Mouse (Mus musculus) liver (tissue): Measurements from ENCODE around the gene Plvap.

Experiments used
- DNase-seq: peaks from one replicate; pipeline ENCODE4 v3.0.0-alpha.2; 2020; ENCODE audit warnings: mixed read lengths

The Plvap gene

DNA sequence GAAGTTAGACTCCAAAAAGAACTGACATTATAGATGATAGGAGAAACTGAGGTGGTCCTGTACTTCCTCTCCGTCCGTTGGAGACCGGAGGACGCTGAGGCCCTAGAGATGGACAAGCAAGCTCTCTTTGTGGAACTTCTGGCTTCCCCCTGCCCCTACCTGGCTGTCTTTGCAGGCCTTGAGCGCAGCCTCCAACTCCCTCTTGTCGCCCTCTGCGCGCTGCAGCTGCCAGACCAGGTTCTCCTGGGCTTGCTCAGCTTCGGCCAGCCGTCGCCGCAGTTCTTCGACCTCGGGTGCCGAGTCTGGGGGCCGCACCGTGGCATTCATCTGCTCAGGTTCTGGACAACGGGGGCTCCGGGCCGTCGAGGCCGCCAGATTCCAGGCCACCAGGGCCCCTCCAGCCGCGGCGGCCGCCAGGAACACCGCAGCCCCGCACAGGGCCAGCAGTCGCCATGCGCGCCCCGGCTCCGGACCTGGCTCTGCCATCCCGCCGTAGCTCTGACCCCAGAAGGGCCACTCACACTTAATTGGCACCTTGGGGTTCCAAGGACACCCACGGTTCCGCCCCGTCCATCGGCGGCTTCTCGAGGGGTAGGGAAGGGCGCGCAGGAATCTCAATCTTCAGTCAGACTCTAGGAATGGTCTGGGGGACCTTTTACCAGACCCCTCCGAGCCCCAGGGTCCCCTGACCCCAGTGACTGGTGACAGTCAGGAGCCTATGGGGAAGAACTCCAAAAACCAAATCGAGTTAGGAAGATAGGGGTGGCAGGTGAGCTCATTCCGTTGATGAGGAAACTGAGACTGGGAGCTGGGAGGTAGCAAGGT lies 13.9 kb upstream of the Plvap start, which contains the start of gene Ccdc194:
Ccdc194 (minus strand) TSS at position 486 of the 825 bp plus-strand sequence.
- DNase-seq: no peak

DNA sequence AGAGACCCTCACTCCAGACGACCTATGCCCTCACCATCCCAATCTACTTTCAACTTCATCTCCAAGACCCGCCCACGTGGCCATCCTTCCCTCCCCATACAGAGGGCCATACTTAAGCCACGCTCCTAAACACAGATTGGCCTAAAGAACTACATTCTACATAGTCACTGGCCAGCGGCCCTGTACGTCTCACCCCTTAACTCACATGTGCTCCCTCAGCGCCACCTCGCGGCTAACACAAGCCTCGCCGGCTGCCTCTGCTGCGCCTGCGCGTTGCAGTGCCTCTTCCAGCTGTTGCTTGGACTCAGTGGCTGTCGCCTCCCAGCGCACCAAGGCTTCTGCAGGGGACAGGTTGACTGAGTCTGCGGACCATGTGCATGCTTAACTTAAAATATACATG lies 10.1 kb upstream of the Plvap start:
- DNase-seq: peak; percentile 91

DNA sequence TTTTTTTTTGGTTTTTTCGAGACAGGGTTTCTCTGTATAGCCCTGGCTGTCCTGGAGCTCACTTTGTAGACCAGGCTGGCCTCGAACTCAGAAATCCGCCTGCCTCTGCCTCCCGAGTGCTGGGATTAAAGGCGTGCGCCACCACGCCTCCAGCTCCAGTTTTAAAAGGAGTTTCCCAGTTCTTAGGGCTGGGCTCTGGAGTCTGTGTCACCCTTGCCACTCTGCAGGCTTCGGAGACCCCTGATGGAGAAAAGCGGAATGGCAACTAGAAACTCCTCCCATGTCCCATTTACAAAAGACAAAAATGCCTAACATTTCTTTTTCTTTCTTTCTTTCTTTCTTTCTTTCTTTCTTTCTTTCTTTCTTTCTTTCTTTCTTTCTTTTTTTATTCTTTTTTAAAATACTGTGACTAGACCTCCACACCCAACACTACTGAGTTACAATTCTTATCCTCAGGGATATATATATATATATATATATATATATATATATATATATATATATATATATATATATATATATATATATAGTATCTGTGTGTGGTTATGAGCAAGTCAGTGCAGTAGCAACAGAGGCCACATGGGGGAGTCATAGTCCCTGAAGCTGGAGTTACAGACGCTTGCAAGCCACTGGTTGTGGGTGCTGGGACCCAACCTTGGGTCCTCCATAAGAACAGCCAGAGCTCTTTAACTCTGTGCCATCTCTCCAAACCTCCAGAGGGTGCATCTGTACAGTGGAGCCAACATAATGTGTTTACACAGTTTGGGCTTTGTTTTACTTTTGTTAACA lies 7.7 kb upstream of the Plvap start:
- peak; percentile 66 for DNase-seq

DNA sequence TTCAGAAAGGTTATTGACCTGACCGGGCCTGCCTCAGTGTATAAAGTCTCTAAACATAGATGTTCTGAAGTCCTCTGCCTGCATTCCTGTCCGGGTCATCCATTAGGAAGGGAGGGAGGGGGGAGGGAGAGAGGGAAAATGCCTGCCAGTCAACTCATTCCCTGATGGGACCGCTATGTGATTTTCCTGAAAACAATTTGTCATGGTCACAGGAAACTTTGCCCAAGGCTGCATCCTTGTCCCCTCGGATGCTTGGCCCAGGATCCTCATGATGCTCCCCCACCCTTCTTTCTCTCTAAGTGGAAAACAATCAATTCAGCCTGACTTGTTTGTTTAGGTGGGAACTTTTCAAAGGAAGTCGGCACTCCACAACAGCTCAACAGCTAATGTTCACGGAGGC lies 5.2 kb upstream of the Plvap start:
- no peak for DNase-seq

DNA sequence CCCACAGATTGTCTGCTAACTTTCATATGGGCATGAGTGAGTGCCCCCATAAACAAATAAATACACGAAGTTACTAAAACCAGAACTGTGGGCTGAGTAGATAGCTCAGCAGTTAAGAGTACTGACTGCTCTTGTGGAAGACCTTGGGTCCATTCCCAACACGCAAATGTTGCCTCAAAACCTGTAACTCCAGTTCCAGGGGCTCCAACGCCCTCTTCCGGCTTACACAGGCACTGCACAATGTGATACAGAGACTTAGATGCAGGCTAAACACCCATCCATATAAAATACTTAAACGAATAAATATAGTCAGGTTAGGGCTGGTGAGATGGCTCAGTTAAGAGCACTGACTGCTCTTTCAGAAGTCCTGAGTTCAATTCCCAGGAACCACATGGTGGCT lies 3.5 kb upstream of the Plvap start:
- DNase-seq: no peak

DNA sequence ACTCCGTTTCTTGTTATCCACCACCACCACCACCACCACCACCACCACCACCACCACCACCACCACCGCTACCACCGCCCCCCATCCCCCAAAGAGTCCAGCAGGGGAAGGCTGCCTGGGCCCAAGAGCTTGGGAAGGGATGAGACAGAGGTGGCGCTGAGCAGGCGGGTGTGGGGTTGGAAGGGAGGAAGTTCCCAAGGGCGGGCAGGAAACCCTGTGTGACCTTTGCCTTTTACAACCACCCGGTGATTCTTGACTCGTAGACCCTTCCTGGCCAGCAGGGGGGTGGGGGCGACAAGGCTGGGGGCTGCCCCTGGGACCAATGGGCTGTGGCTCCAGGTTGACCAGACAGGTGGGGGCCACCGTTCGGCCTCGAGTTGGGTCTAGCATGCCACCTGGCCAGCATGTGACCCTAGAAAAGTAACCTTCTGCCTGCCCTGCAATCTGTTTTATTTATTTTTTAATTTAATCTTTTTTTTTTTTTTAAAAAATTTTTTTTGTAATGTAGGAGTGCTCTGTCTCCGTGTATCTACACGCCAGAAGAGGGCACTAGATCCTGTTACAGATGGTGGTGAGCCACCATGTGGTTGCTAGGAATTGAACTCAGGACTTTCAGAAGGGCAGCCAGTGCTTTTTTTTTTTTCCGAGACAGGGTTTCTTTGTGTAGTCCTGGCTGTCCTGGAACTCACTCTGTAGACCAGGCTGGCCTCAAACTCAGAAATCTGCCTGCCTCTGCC lies 1.6 kb upstream of the Plvap start:
- DNase-seq: no peak

DNA sequence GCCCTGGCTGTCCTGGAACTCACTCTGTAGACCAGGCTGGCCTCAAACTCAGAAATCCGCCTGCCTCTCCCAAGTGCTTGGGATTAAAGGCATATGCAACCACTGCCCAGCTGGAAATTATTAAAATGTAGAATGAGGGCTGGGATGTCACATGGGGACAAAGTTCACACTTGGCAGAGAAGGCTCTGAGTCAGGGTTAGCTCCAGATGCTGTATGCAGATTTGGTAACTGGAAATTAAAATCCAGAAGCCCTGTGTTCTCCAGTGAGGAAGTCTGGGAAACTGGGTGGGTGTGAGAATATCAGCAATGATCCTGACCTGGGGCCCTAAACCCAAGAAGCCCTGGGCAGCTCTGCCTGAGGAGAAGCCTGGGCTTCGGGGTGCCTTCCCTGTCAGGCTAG lies 2.2 kb downstream of the Plvap start:
- DNase-seq: no peak

DNA sequence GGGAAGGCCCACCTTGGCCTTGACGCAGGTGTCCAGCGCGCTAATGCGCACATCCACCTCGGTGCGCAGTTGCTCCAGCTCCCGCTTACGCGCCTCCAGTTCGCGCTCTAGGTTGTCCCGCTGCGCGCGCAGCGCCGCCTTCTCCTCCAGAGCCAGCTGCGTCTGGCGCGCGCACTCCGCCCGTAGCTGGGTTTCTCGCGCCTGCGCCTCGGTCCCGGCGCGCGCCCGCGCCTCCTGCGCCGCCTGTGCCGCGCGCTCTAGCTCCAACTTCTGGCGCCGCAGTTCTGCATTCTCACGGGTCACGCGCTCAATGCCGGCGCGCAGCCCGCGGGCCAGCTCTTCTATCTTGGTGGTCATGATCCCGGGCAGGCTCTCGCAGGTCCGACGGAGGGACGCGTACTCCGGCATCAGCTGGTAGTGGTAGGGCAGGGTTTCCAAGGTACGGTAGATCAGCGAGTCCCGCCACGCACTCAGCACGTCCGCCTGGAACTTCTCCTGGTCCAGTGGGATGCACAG lies 3.9 kb downstream of the Plvap start:
- peak; percentile 79 for DNase-seq

DNA sequence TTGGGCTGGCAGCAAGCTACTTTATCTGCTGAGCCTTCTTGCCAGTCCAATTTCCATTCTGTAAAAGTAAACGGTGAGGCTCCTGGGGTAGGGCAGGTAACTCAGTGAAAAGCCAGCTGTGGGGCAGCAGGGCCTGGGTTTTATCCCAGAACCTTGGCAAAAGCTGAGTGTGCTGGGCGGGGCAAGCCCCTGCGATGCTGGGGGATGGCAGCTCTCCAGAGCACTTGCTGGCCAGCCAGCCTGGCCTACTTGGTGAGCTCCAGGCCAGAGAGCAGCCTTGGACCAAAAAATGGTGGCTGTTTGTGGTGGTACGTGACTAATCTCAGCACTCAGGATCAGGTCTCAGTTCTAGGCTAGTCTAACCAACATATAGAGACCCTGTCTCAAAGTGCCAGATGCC lies 5.6 kb downstream of the Plvap start:
- no peak for DNase-seq

DNA sequence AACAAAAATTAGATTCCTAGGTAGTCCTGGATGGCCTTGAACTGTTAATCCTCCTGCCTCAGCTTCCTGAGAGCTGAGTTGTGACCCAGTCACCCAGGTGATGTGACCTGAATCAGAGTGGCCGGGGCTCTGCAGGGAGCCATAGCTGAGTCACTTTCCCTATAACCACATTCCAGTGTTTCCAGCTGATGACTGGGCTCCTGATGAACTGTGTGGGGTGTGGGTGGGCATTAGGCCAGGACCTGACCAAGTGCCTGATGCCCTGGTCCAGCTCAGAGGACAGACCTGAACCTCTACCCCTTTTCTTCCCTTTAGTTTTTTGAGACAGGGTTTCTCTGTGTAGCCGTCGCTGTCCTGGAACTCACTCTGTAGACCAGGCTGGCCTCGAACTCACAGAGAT lies 6.2 kb downstream of the Plvap start:
- no peak for DNase-seq

DNA sequence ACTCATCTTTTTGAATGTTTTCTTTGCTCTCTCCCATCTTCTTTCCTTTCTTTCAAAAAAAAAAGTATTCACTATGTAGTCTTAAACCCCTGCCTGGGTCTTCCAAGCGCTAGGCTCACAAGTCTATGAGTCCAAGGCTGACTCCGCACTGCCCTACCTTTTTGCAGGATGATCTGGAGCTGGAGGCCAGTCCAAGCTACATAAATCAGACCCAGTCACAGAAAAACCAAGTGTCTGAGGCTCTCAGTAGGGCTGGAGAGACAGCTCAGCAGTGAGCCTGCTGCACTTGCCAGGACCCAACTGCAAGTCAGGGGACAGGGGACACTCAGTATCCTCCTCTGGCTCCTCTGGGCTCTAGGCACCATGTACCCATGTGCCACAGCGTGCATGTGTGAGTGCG lies 7.2 kb downstream of the Plvap start:
- no peak for DNase-seq

DNA sequence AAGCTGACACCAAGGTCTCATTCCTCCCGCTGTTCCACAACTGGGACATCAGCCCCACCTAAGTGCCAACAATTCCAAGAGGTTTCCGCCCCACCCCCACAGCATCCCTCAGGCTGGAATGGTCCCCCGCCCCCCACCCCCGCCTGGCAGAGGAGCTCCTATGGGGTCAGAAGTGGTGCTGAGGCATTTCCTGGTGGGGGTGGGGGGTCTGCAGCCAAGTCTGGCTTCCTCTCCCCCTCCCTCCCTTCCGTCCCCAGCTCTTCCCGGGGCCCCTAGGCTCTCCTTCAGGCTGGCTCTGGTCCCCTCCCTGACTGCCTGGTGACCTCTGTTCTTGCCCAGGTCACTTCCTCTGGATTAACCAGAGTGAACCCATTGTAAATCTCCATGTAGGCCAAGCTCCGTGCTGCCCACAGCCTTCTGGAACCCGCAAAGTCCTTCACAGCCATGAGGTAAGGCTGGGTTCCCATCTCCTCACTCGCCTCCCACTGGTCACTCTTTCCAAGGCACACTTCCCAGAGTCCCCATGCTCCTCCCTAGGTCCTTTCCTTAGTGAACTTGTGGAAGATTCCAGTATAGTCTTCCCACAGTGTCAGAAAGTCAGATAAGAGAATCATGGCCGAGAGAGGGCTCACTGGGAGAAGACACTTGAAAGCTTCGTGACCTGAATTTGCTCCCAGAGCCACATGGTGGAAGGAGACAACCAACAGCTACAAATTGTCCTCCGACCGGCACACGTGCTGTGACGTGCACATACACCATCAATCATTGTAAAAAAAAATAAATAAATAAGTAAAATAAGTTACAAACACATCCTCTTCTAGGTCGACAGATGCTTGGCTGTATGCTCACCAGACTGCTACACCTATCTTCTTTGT lies 12.5 kb downstream of the Plvap start:
- peak; percentile 37 for DNase-seq

DNA sequence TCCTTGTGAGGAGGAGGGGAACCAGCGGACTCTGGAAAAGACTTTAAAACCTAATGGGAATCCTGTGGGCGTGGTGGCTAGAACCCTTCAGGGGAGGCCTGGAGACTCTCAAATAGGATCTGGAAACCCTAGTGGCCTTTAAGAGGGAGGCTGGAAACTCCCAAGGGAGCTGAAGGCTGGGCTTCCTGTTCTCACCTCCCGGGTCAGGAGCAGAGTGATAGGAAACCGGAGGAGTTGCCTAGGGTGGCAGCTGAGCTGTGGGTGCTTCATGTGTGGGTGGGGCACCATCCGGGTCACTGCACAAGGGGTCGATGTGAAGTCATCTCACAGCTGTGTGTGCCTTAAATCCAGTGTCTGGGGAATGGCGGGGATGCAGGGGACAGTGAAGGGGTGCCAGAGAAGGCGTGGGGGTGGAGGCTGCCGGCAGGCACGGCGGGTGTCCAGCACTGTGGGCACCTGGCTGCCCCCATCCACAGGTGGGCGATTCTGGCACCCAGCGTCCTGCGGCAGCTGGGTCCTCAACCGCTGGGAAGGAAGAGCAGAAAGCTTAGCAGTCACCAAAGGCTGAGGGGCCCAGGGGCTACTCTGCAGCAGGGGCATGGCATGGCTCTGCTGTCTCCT lies 13.6 kb downstream of the Plvap start:
- no peak for DNase-seq

DNA sequence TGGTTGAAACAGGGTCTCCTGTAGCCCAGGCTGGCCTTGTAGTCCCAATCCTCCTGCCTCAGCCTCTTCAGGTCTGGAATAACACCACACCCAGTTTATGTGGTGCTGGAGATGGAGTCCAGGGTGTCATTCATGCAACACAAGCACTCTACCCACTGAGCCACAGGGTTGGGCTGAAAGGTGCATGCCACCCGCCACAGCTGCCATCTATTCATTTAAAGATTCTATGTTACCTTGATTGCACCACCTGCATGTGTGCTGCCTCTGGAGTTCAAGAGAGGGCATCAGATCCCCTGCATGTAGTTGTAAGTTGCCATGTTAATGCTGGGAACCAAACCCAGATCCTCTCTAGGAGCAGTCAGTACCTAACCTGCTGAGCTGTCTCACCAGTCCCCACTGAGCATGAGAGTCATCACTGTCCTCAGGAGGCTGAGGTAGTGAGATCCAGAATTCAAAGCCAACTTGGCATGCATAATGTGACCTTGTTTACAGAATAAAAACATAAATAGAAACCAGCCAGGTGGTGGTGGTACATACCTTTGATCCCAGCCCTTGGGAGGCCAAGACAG lies 14.4 kb downstream of the Plvap start:
- no peak for DNase-seq

DNA sequence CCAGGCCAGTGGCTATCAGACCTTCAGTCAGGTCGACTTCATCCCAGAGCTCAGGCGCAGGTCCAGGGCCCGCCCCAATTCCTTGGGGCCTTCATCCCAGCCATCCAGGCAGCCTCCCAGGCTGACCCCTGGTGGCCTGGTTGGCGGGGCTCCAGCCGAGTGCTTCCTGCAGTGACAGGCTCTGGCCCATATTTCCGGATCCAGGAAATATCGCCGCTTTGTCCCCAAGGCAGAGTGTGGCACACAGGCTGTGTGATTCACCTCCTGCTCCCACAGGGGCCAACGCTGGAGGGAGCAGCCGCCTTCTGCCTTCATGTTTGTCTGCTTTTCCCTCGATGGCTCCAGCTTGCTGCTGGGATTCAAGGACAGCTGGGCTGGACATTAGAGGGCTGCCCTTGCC lies 15.1 kb downstream of the Plvap start:
- DNase-seq: peak; percentile 53

DNA sequence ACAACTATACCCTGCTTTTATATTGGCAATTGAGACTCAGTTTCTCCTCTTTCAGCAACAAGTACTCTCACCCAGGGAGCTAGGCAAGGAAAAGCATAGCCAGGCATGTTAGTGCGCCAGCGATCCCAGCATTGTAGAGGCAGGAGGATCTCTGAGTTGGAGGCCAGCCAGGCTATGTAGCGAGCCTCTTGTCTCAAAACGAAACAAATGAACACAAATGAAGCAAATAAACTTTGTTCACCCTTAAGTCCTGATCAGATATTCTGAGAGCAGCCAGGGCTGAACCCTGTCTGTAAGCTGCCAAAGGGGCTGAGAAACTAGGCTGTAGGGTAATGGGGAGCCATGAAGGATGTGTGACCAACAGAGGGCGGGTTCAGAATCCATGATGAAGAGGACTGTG lies 15.7 kb downstream of the Plvap start:
- no peak for DNase-seq

DNA sequence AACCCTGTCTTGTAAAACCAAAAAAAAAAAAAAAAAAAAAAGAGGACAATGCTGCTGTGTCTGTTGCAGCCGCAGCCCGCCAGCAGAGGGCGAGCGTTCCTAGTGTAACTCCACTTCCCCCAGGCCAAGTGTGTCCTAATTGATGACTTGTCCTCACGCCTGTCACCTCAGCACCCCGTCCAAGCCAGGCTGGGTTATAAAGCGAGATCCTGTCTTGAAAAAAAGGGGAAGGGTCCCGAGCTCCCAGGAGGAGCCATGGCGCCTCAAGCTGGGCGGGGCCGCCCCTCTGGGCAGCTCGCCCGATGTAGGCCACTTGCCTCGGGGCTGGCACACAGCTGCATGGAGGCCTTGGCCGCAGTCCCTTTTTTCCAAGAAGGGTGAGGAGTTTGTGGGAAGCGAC lies 16.5 kb downstream of the Plvap start:
- peak; percentile 83 for DNase-seq

DNA sequence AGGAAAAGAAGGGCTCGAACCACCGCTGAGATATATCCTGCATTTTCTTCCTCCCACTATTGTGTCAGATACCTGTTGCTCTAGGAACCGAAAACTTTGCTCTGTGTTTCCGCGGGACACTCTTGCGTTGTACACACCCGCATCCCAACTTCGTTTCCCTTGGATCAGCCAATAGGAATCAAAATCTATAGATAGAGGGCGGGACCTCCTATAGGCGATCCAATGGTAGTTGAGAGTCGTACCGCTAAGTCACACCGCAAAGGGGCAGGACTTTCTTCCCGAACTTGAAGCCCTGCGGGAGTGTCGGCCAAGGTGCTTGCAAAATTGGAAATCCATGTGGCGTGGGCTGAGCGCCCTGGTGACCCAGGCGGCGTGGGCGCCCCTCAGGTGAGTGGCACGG lies 23.1 kb downstream of the Plvap start:
- peak; percentile 85 for DNase-seq

DNA sequence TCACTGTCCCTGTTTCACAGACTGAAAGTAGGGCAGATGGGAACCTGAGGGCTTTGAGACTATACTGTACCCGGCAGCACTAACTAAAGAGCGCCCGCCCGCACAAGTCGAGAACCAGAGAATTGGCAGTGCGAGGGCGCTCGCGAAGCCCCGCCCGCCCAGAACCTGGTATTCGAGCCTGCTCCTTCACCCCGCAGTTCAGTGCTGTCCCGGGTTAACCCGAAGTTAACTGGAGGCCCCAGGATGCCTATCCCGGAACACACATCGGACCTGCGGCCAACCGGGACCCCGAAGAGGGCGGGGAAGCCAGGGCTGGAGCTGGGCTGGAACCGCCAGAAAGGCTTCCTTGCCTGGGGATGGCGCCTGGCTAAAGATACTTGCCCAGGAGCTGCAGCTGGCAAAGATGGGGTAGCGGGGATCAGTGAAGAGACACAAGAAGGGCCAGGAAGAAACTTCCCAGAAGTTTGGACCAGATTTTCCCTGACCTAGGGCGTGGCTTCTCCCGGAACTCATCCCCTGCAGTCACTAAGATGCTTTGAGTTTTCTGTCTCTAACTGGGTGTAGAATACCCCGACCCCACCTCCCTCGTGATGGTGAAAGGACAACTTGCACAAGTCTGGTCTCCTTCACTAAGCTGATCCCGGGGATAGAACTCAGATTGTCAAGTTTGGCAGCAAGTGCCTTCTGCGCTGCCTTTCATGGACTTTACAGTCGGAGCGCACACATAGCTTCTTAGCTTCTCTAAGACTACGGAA lies 23.7 kb downstream of the Plvap start, which contains the start of gene Gtpbp3:
Gtpbp3 (plus strand) TSS at position 413 of the 755 bp plus-strand sequence.
- peak; percentile 78 for DNase-seq

DNA sequence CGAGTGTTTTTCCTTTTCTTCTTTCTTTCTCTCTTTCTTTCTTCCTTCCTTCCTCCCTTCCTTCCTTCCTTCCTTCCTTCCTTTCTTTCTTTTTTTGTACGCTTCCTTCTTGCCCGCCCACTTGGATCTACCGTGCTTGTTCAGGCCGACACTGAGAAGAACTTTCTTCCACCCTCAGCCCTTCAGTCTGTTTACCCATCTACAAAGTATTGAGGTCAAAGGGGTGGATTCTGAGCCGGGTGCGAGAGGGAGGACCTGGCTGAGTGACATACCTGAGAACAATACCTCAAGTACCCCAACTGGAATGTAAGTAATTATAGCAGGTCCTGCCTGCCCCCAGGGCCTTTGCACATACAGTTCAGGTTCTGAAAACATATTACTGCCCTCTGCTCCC lies 25.4 kb downstream of the Plvap start:
- DNase-seq: no peak
